Mouse (Mus musculus) stomach, embryonic 14.5 days (tissue): ENCODE results near the gene Rps26. TPM values are rescaled to one million over a fixed set of nuclear protein-coding genes. Genes with fewer than 3 reads are reported as not detected.
A peak's percentile ranks its signal among the peaks of the same experiment; 100 is the strongest.

Source experiments
- ATAC-seq: fragments of 200-750 bp; cut with Nextera tagmentation; 2 replicates; pipeline ENCODE4 v1.8.0; 2017; ENCODE audit warnings: low read depth, moderate TSS enrichment; ENCODE audit not compliant: insufficient number of reproducible peaks, insufficient read depth, low FRiP score
- H3K27ac ChIP-seq: fragments of 300-500 bp; sonication (generic); 2 replicates; pipeline ENCODE4 v1.5.1; 2014; ENCODE audit warnings: mild to moderate bottlenecking, low read length, moderate library complexity, mixed read lengths
- H3K27me3 ChIP-seq: fragments of 300-500 bp; sonication (generic); 2 replicates; pipeline ENCODE4 v1.6.1; 2014; ENCODE audit warnings: low read length, control low read depth, mixed read lengths; ENCODE audit not compliant: control insufficient read depth, insufficient read depth
- H3K36me3 ChIP-seq: fragments of 300-500 bp; sonication (generic); 2 replicates; pipeline ENCODE4 v1.6.1; 2014; ENCODE audit warnings: mild to moderate bottlenecking, control low read depth, low read length, moderate library complexity, mixed read lengths; ENCODE audit not compliant: control insufficient read depth, insufficient read depth
- H3K4me1 ChIP-seq: fragments of 300-500 bp; sonication (generic); 2 replicates; pipeline ENCODE4 v1.6.1; 2014; ENCODE audit warnings: low read length, control low read depth, mixed read lengths; ENCODE audit not compliant: control insufficient read depth, insufficient read depth
- H3K4me2 ChIP-seq: fragments of 300-500 bp; sonication (generic); replicated peaks from 2 replicates; pipeline ENCODE4 v1.6.1; 2014; ENCODE audit warnings: low read depth, low read length, control low read depth
- H3K4me3 ChIP-seq: fragments of 300-500 bp; sonication (generic); 2 replicates; pipeline ENCODE4 v1.5.1; 2014; ENCODE audit warnings: low read depth, low read length, control low read depth
- H3K9ac ChIP-seq: fragments of 300-500 bp; sonication (generic); replicated peaks from 2 replicates; pipeline ENCODE4 v1.6.1; 2014; ENCODE audit warnings: low read depth, mild to moderate bottlenecking, control low read depth, low read length, moderate library complexity, mixed read lengths
- H3K9me3 ChIP-seq: fragments of 300-500 bp; sonication (generic); 2 replicates; pipeline ENCODE4 v1.6.1; 2016; ENCODE audit warnings: low read depth, low read length, control low read depth; ENCODE audit not compliant: control insufficient read depth
- WGBS: fragments of 180-500 bp; shearing (Covaris S2); extraction: QIAGEN DNeasy Blood & Tissue Kit; methylation state at CpG from one replicate; pipeline ENCODE4 v1.1.7; 2014; 5-methylcytosine and 5-hydroxymethylcytosine counted together
- polyA plus RNA-seq: library from polyadenylated mRNA; unstranded; fragments of >200 nt; fragmentation: Nextera tagmentation; extraction: Ambion mirVana; gene quantifications from 2 replicates; pipeline ENCODE4 v1.2.1, GENCODE M21; 2014

The Rps26 gene
- 1,148 and 1,216 TPM in 2 replicates for polyA plus RNA-seq

DNA sequence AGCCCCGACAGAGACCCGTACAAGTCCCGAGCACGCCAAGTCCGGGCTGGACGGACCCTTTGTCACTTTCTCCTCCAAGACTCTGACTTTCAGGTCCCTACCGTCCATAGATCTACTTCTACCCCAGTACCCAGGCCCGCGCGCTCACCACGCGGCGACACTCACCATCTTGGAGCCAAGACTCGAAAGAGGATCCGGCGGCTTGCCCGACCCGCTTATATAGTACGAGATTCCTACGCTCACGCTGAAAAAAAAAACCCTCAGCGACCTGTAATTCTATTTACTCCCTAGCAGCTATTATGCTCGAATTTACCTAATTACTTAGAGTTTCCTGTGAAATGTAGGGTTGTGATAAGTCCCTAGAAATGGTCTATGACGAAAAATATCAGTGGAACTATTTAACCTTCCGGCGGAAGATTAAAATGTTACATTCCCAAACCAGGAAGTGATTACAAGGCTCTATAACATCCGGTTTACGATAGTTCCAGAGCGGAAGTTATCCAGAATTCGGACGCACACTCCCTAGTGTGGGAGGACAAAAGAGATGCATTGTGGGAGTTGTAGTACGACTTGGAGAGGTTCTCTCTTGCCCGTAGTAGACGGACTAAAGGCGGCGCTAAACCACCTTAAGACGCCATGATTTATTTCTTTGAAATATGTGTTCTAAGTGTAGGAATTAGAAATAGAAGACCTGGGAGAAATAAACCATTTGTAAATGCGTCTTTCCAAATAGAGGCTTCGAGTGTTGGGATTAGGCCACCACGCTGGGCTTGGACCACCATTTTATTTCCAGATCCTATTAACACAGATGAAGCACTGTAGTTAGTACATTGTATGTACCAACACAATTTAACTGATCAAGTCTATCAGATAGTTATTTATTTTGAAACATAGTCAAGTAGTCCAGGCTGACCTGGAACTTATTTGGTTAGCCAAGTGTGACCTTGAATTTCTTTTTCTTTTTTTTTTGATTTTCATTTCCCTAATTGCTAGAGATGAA lies at the start of gene Rps26:
Gene Rps26 (minus strand): TSS at position 437 of the 1,000 bp plus-strand sequence.
- peak within 1 kb of the TSS; percentile 67; the same call in 1 of the 2 replicates for H3K27ac ChIP-seq
- peak within 1 kb of the TSS; percentile 92 for H3K9ac ChIP-seq
- ATAC-seq = peak; percentile 97
- no peaks in the 10 kb centered on the region for H3K27me3 ChIP-seq
- H3K4me3 ChIP-seq = peak within 1 kb of the TSS; percentile 75
- H3K4me1 ChIP-seq = 0 out of 2 replicates have a peak, but pooled peaks cover 3% of the 10 kb centered on the region
- H3K9me3 ChIP-seq = no peaks in the 10 kb centered on the region
- 1% methylated on average over 40 of the region's 40 CpGs for WGBS
- H3K4me2 ChIP-seq = peak within 1 kb of the TSS; percentile 66
- H3K36me3 ChIP-seq = peaks cover 10% of the 10 kb centered on the region

DNA sequence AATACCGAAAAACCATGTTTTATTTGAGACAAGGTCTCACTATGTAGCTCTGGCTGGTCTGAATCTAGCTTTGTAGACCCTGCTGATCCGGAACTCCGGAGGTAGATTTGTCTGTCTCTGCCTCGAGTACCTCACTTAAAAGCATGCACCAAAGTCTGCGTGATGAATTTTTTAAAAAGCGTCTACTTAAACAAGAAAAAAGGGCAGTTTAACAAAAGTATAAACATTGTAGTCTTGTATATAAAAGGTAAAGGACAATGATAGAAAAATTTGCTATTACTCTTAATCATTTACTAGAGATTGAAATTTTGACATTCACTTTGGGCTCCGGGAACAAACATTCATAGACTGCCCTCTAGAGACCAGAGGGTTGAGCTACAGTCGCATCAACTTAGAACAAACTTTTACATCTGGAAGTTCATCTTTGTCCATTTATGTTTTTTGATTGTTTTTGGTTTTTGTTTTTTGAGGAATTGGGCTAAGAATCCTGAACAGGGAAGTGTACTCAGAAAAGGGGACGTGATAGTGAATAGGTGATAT lies 48.0 kb upstream of the Rps26 start:
- peak overlapping the region; percentile 61 for H3K4me3 ChIP-seq
- no peak for ATAC-seq
- H3K4me2 ChIP-seq = peak overlapping the region; percentile 80
- no peaks in the 10 kb centered on the region for H3K27me3 ChIP-seq
- H3K27ac ChIP-seq = peak overlapping the region; percentile 64; the same call in 1 of the 2 replicates
- H3K9ac ChIP-seq = 0 out of 2 replicates have a peak overlapping the region, but pooled peaks have one; percentile 52
- H3K9me3 ChIP-seq = no peaks in the 10 kb centered on the region
- H3K36me3 ChIP-seq = peaks cover 1% of the 10 kb centered on the region
- peaks cover 5% of the 10 kb centered on the region for H3K4me1 ChIP-seq
- 2% methylated on average over 9 of the region's 9 CpGs for WGBS

DNA sequence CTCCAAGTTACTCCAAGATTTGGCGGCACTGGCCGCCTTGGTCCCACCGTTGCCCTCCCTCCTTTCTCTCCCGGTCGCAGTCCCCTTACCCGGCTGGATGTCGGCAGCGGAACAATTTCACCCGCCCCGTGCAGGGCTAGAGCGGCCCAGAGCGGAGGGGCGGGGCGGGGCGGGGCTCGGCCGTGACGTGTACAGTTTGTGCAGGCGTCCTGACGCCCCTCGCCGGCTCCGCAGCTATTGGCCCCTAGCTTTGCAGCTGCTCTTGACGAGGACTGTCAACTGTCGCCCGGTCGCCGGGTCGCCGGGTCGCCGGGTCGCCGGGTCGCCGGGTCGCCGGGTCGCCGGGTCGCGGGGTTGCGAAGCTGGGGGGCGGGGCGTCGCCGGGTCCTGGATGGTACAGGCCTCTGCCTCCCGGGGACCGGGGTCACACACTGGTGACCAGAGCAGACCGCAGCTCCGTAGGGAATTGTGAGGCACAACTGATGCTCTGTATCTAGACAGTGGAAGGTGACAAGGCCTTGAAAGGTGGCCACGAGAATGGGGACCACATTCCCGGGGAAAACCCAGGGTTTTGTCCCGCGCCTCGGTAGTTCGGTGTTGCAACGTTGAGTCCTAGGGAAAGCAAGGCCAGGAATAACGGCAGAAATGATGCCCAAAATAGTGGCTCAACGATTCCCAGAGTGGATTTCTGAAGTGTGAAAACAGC lies 47.4 kb upstream of the Rps26 start, which contains the start of gene Suox:
Gene Suox (minus strand): TSS at position 311 of the 706 bp plus-strand sequence.
- peak within 1 kb of the TSS; percentile 80 for H3K4me2 ChIP-seq
- H3K9me3 ChIP-seq = no peaks in the 10 kb centered on the region
- WGBS = under 1% methylated on average over 46 of the region's 60 CpGs
- H3K36me3 ChIP-seq = no peaks in the 10 kb centered on the region
- peak; percentile 88 for ATAC-seq
- H3K4me1 ChIP-seq = peaks cover 5% of the 10 kb centered on the region
- peak within 1 kb of the TSS; percentile 64; the same call in 1 of the 2 replicates for H3K27ac ChIP-seq
- no peaks in the 10 kb centered on the region for H3K27me3 ChIP-seq
- H3K9ac ChIP-seq = peak within 1 kb of the TSS; percentile 52
- peak within 1 kb of the TSS; percentile 61 for H3K4me3 ChIP-seq

DNA sequence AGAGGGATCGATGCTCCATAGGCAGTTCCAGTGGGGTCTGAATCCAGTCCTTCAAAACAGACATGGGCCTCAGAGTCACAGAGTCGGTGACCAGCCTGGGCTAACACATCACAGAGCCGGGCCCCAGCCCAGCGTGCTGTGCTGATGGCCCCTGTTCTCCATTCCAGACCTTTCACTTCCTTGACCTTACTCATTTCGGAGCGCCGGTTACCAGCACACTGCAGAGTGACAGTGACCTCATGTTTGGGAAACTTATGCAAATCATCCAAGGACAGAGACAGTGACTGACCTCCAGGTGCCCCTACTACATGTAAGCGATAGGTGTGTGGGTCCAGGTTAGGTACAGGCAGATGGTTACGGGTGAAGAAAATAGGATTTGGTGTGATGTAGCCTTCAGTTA lies 44.6 kb upstream of the Rps26 start:
- Histone ChIP-seq H3K9ac (no peak overlapping the region), H3K4me1 (peaks cover 5% of the 10 kb centered on the region), H3K27ac (no peak overlapping the region), H3K36me3 (no peaks in the 10 kb centered on the region), H3K27me3 (no peaks in the 10 kb centered on the region), H3K9me3 (no peaks in the 10 kb centered on the region), H3K4me2 (no peak overlapping the region), H3K4me3 (no peak overlapping the region)
- no peak for ATAC-seq
- WGBS = 93% methylated on average over 9 of the region's 9 CpGs

DNA sequence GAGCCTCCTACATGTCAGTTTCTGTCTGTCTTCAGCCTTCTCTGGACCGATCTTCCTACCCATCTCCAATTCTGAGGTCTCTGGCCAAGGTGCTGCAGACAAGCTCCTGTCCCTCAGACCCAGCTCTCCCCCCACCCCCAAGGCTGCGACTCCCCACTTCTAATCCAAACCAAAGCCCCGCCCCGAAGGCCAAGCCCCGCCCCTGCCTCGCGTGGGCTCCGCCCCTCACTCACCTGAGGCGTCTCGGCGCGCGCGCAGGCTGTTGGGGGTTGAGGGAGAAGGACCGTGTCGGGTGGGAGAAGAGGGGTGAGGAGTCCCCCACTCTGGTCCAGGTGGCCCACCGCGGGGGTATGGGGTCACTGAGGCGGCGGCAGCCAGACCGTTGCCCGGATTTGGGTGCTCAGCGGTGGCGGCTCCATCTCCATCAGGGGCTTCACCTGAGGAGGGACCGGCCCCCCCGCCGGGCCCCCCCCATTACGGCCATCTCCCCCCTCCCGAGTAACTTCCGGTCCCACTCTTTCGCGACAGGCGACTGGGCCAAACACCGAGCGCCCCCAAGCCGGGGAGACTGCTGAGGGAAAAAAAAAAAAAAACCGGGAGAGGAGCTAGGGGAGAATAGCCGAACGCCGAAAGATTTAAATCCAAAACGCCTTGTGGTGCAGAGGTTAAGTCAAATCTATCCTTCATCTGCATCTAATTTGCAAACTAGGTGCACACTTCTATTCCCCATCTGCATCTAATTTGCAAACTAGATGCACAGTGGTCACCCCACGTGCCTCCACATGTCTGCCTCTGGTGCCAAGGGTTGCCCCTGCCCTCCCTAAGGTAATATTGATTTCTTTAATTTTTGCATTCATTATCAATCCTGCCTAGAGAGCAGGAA lies 42.5 kb upstream of the Rps26 start:
- Histone ChIP-seq H3K27me3 (no peaks in the 10 kb centered on the region), H3K9ac (peak overlapping the region; percentile 37), H3K27ac (peak overlapping the region; percentile 24; the same call in 1 of the 2 replicates), H3K4me2 (peak overlapping the region; percentile 46), H3K36me3 (no peaks in the 10 kb centered on the region), H3K4me1 (peaks cover 5% of the 10 kb centered on the region), H3K9me3 (no peaks in the 10 kb centered on the region), H3K4me3 (peak overlapping the region; percentile 59)
- ATAC-seq = peak; percentile 50
- WGBS = under 1% methylated on average over 42 of the region's 42 CpGs

DNA sequence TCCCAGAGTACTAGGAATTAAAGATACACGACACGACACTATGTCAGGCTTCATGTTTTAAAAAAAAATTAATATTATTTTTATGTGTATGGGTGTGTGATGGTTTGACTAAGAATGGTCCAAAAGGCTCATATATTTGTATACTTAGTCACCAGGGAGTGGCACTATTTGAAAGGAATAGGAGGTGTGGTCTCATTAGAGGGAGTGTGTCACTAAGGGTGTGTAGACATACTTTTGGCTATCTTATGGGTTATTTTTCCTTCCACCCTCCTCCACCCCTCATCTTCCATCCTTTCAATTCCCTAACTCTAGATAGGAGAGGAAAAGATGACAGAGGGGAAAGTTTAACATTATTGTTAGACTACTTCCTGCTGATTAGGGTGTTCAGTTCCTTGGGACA lies 39.3 kb upstream of the Rps26 start:
- Histone ChIP-seq H3K4me1 (no peaks in the 10 kb centered on the region; the same call in 1 of the 2 replicates), H3K36me3 (no peaks in the 10 kb centered on the region), H3K9me3 (no peaks in the 10 kb centered on the region), H3K9ac (no peak overlapping the region), H3K4me2 (no peak overlapping the region), H3K4me3 (no peak overlapping the region), H3K27ac (no peak overlapping the region), H3K27me3 (no peaks in the 10 kb centered on the region)
- 90% methylated on average over 2 of the region's 2 CpGs for WGBS
- ATAC-seq = no peak

DNA sequence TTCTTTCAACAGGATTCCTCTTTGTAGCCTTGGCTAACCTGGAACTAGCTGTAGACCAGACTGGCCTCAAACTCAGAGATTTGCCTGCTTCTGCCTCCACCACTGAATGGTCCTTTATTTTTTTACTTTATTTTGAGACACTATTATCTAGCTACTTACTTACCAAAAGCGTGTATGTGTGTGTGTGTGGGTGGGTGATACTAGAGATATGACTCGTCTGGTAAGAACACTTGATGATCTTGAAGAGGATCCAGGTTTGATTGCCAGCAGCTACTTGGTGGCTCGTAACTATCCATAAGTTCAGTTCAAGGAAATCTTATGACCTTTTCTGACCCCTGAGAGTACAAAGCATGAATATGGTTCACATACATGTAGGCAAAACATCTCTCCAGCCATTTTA lies 38.8 kb upstream of the Rps26 start:
- Histone ChIP-seq H3K9ac (no peak overlapping the region), H3K4me3 (no peak overlapping the region), H3K9me3 (no peaks in the 10 kb centered on the region), H3K27me3 (no peaks in the 10 kb centered on the region), H3K4me2 (no peak overlapping the region), H3K27ac (no peak overlapping the region), H3K36me3 (no peaks in the 10 kb centered on the region), H3K4me1 (no peaks in the 10 kb centered on the region; the same call in 1 of the 2 replicates)
- no peak for ATAC-seq
- WGBS = 80% methylated on average over 3 of the region's 3 CpGs
